Mouse (Mus musculus) kidney, adult 2 months (tissue): ENCODE measurements at regions not wholly inside any gene's neighbourhood (a gene's known extent, or its start where the extent isn't known, plus 50 kb on each side); places are given as distances from the start of the nearest gene placed in this dataset.

Experiments
- CTCF ChIP-seq: fragments of 200-500 bp; conservative IDR thresholded peaks from 2 replicates; pipeline ENCODE4 v1.5.1; 2011; ENCODE audit warnings: low read depth, mild to moderate bottlenecking, control low read depth, low read length, moderate library complexity, mixed read lengths; ENCODE audit not compliant: insufficient read depth, insufficient read length
- POLR2A ChIP-seq: fragments of 200-500 bp; IDR thresholded peaks from one replicate; pipeline ENCODE4 v1.6.1; 2011; ENCODE audit warnings: low read depth, low read length, control low read depth

DNA sequence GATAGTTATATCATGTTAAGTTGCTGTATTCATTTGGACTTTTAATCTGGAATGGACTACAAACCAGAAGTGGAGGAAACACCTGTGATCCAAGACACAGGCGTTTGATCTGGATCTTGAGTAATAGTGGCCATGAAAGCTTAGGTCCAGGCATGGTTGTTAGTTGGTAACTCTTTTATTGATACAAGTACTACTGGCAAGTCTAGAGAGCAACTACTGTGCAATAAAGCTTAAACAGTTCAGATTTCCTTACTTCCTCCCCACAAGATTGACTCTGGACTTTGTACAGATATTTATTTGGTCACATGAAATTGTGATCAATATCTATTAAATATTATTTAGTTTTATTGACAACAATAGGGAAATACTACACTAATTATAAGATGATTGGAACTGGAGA lies 51.9 kb upstream of the Tmprss15 start:
- TF ChIP-seq CTCF, result no peak
- TF ChIP-seq POLR2A, result no peak
